Mouse (Mus musculus) kidney, adult 2 months (tissue): ENCODE data around the gene Stac. TPM values are rescaled to one million over a fixed set of nuclear protein-coding genes. Genes with fewer than 3 reads are reported as not detected.
A peak's percentile ranks its signal among the peaks of the same experiment; 100 is the strongest.

Source experiments
- DNase-seq: peaks from one replicate; pipeline ENCODE4 v3.0.0; 2021
- H3K27ac ChIP-seq: fragments of 200-500 bp; 2 replicates; pipeline ENCODE4 v1.5.1; 2012; ENCODE audit warnings: low read depth, low read length, control low read depth, inconsistent platforms; ENCODE audit not compliant: insufficient read depth
- H3K27me3 ChIP-seq: fragments of 200-500 bp; replicated peaks from 2 replicates; pipeline ENCODE4 v1.6.1; 2012; ENCODE audit warnings: mild to moderate bottlenecking, moderate library complexity, low read length, inconsistent platforms; ENCODE audit not compliant: control insufficient read depth, insufficient read depth
- H3K36me3 ChIP-seq: fragments of 200-500 bp; 2 replicates; pipeline ENCODE4 v1.6.1; 2012; ENCODE audit warnings: mild to moderate bottlenecking, moderate library complexity, low read length, inconsistent platforms; ENCODE audit not compliant: control insufficient read depth, insufficient read depth
- H3K4me1 ChIP-seq: fragments of 200-500 bp; 2 replicates; pipeline ENCODE4 v1.6.1; 2011; ENCODE audit warnings: low read length; ENCODE audit not compliant: control insufficient read depth, insufficient read depth
- H3K4me3 ChIP-seq: fragments of 200-500 bp; 2 replicates; pipeline ENCODE4 v1.5.1; 2011; ENCODE audit warnings: mild to moderate bottlenecking, low read depth, low read length, control low read depth; ENCODE audit not compliant: insufficient read depth
- CTCF ChIP-seq: fragments of 200-500 bp; conservative IDR thresholded peaks from 2 replicates; pipeline ENCODE4 v1.5.1; 2011; ENCODE audit warnings: low read depth, mild to moderate bottlenecking, control low read depth, low read length, moderate library complexity, mixed read lengths; ENCODE audit not compliant: insufficient read depth, insufficient read length
- POLR2A ChIP-seq: fragments of 200-500 bp; IDR thresholded peaks from one replicate; pipeline ENCODE4 v1.6.1; 2011; ENCODE audit warnings: low read depth, low read length, control low read depth
- WGBS: fragments of 180-500 bp; shearing (Covaris S2); methylation state at CpG from one replicate; pipeline ENCODE4 v1.1.7; 2018; 5-methylcytosine and 5-hydroxymethylcytosine counted together
- polyA plus RNA-seq: library from polyadenylated mRNA; depleted of rRNA; stranded (reverse); fragments of >200 nt; gene quantifications from 2 replicates; pipeline ENCODE4 v1.2.3, GENCODE M21; 2012

The Stac gene
- polyA plus RNA-seq, 1 experiment: 0.39 TPM

DNA sequence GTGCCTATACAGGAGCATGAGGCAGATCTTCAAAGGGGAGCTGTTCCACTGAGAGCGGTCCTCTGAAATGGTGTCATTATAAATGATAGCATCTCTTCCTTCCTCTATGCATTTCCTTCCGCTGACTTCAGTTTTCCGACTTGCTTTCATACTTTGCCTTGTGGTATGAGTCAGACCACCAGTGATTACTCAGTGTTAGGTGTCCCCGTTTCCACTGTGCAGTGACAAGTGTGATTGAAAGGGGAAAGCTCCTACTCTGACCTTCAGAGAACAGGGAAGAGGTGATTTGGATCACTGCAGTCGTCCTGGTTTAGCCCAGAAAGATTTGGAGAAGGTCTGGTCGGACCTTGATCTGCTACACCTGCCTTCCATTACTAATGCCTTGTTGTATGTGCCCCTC, 81.4 kb downstream of the Stac start:
- 24% methylated on average over 6 of the region's 6 CpGs for WGBS

DNA sequence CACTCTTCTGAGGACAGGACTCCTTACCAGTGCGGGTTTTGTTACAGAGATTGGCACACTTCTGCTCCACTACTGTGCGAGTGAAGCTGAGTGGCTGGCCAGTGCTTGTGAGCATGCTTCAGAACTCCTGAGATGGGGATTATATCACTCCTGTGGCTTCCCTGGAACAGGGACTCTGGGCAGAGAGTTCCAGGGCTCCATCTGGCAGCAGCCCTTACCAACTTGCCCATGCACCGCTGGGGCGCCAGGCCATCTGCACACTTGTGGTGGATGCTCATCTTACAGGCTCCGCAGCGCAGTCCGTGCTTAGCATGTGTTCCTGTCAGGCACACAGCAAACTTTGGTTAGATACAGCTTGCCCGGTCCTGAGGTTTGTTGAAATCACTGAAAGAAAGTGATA, 83.5 kb downstream of the Stac start:
- no peak for DNase-seq
- Histone ChIP-seq H3K36me3 (no peaks in the 10 kb centered on the region), H3K4me1 (peaks cover 4% of the 10 kb centered on the region; the same call in 1 of the 2 replicates), H3K4me3 (no peak overlapping the region), H3K27me3 (no peaks in the 10 kb centered on the region), H3K27ac (no peak overlapping the region)
- 94% methylated on average over 8 of the region's 8 CpGs for WGBS
- no peak for TF ChIP-seq POLR2A
- TF ChIP-seq CTCF: no peak

More for the DNA sequence above, 81.4 kb downstream of the Stac start:
- Histone ChIP-seq H3K4me3 (no peak overlapping the region), H3K4me1 (peaks cover 4% of the 10 kb centered on the region; the same call in 1 of the 2 replicates), H3K36me3 (no peaks in the 10 kb centered on the region), H3K27me3 (no peaks in the 10 kb centered on the region), H3K27ac (no peak overlapping the region)
- no peak for TF ChIP-seq POLR2A
- no peak for TF ChIP-seq CTCF
- no peak for DNase-seq

DNA sequence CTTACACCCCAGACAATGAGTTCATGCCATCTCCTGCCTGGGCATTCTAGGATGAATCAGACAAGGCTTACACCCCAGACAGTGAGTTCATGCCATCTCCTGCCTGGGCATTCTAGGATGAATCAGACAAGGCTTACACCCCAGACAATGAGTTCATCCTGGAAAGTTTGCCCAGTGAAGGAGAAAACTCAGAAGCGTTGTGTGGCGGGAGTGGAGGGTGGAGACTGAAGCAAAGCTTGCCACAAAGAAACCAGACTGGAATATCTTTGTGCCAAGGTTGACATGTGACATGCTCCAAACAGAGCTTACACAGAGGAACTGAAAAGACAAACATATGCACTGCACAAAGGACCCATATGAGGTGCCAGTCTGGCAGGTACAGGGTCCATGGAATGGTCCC, 102.6 kb downstream of the Stac start:
- Histone ChIP-seq H3K27ac (no peak overlapping the region), H3K36me3 (no peaks in the 10 kb centered on the region), H3K27me3 (no peaks in the 10 kb centered on the region), H3K4me3 (no peak overlapping the region), H3K4me1 (no peaks in the 10 kb centered on the region)
- TF ChIP-seq POLR2A (no peak), CTCF (no peak)
- DNase-seq: no peak
- 85% methylated on average over 2 of the region's 2 CpGs for WGBS

DNA sequence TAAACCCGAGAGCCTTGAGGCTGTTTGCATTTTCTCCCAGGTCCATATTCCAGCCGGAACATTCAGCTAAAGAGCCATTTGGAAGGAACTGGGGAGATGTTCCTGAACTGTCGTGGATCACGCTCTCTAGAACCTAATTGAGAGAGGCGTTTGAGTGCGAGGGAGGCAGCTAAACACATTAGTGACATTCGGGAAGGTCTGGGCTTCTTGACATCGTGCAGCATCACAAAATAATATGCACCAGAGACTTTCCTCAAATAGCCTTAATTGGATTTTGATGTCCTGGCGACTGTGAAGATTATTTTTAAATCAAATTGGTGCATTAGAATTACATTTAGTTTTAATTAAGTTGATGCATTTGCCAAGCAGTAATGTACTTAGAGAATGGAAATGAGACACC, 111.4 kb downstream of the Stac start:
- no peaks in the 10 kb centered on the region for H3K4me1 ChIP-seq
- no peak overlapping the region for H3K27ac ChIP-seq
- no peaks in the 10 kb centered on the region for H3K36me3 ChIP-seq
- no peak for DNase-seq
- H3K27me3 ChIP-seq: no peaks in the 10 kb centered on the region
- TF ChIP-seq CTCF: no peak
- no peak for TF ChIP-seq POLR2A
- 47% methylated on average over 9 of the region's 9 CpGs for WGBS
- H3K4me3 ChIP-seq: no peak overlapping the region

DNA sequence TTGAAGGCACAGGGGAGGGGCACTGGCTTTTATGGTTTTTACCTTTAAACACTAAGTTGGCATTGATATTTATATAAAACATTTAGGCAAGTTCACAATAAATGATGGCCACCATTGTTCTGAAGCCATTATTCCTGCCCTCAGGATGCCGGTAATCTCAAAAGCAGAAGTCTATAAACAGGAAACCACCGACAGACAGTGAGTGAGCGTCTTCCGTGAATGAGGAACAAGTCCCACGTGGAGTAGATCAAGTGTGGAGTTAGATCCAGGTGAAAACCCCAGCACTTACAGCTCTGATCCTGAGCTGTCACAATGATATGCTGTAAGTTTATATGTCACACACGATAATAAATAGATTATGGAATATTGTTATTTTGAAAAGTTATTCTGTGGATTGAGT, 112.7 kb downstream of the Stac start:
- H3K4me3 ChIP-seq: no peak overlapping the region
- H3K4me1 ChIP-seq: no peaks in the 10 kb centered on the region
- H3K27ac ChIP-seq: no peak overlapping the region
- no peaks in the 10 kb centered on the region for H3K36me3 ChIP-seq
- 67% methylated on average over 6 of the region's 6 CpGs for WGBS
- TF ChIP-seq CTCF (no peak), POLR2A (no peak)
- no peak for DNase-seq
- no peaks in the 10 kb centered on the region for H3K27me3 ChIP-seq

DNA sequence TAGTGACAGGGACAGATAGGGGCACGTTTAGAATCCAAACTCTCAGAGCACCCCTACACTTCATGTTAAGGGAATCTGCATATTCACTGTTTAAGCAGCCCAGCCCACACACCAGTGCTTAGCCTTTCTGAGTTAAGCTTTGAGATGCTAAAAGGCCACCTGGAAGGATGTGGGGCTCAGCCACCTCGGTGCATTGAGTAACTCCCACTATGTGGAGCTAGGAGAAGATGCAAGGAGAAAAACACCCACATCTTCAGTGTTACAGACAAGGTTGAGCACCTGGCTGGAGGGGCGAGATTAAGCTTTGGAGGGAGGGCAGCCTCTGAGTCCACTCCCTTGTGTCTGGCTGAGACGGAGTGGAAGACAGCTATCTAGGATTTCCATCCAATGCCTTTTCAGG, 114.3 kb downstream of the Stac start:
- H3K27ac ChIP-seq: no peak overlapping the region
- H3K27me3 ChIP-seq: no peaks in the 10 kb centered on the region
- H3K4me1 ChIP-seq: no peaks in the 10 kb centered on the region
- no peak overlapping the region for H3K4me3 ChIP-seq
- no peak for TF ChIP-seq CTCF
- TF ChIP-seq POLR2A: no peak
- DNase-seq: no peak
- WGBS: 51% methylated on average over 4 of the region's 4 CpGs
- no peaks in the 10 kb centered on the region for H3K36me3 ChIP-seq

DNA sequence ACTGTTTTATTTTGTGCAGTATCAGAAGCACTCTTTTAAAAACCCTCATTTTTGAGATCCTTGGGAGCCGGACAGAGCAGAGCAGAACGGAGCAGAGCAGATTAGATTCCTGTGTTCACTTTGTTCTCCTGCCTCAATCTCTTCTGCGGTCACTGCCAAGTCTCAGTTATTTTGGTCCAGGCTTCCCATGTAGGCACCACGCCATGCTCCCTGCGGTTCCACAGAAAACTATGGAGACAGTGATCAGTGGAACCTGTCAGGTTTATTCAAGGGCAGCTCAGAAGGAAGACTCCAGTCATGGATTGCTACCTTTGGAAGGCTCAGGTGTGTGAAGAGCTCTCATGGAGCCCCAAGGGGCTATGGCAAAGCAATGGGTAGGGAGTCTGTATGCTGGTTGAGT, 116.3 kb downstream of the Stac start:
- H3K27ac ChIP-seq: no peak overlapping the region
- no peaks in the 10 kb centered on the region for H3K27me3 ChIP-seq
- no peak overlapping the region for H3K4me3 ChIP-seq
- 94% methylated on average over 5 of the region's 5 CpGs for WGBS
- H3K36me3 ChIP-seq: no peaks in the 10 kb centered on the region
- H3K4me1 ChIP-seq: no peaks in the 10 kb centered on the region
- no peak for DNase-seq
- TF ChIP-seq CTCF (no peak), POLR2A (no peak)

DNA sequence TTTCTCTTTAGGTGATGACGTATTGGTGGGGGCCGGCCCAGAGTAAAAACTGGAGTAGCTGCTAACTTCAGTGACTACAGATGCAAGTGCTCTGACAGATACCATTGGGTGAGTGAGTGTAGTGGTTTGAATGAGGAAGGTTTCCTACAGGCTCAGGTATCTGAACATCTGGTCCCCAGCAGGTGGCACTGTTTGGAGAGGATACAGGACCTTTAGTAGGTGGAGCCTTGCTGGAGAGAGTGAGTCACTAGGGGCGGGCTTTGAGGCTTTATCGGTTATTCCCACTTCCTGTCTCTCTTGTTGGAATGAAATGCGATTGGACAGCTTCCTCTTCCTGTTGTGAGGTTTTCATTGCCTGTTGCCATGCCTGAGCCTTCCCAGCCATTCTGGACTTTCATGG, 118.5 kb downstream of the Stac start:
- no peak overlapping the region for H3K27ac ChIP-seq
- no peak overlapping the region for H3K4me3 ChIP-seq
- H3K36me3 ChIP-seq: no peaks in the 10 kb centered on the region
- H3K27me3 ChIP-seq: no peaks in the 10 kb centered on the region
- no peaks in the 10 kb centered on the region for H3K4me1 ChIP-seq
- TF ChIP-seq CTCF: peak; percentile 13; the same call in 1 of the 2 replicates
- TF ChIP-seq POLR2A: no peak
- 70% methylated on average over 5 of the region's 5 CpGs for WGBS
- no peak for DNase-seq
